Mouse (Mus musculus) forebrain, embryonic 15.5 days (tissue): Measurements from ENCODE around the gene Hfe2. TPM values are rescaled to one million over a fixed set of nuclear protein-coding genes. Genes with fewer than 3 reads are reported as not detected.

ENCODE experiments used
- ATAC-seq: fragments of 200-750 bp; cut with Nextera tagmentation; replicated peaks from 2 replicates; pipeline ENCODE4 v1.8.0; 2017; ENCODE audit warnings: mild to moderate bottlenecking, moderate TSS enrichment, moderate library complexity
- H3K27ac ChIP-seq: fragments of 300-500 bp; sonication (generic); replicated peaks from 2 replicates; pipeline ENCODE4 v1.5.1; 2015; ENCODE audit warnings: mild to moderate bottlenecking, inconsistent platforms
- H3K27me3 ChIP-seq: fragments of 300-500 bp; sonication (generic); 2 replicates; pipeline ENCODE4 v1.6.1; 2015; ENCODE audit warnings: inconsistent platforms
- H3K36me3 ChIP-seq: fragments of 300-500 bp; sonication (generic); 2 replicates; pipeline ENCODE4 v1.6.1; 2015; ENCODE audit warnings: mild to moderate bottlenecking, inconsistent platforms
- H3K4me1 ChIP-seq: fragments of 300-500 bp; sonication (generic); 2 replicates; pipeline ENCODE4 v1.6.1; 2015; ENCODE audit warnings: inconsistent platforms
- H3K4me2 ChIP-seq: fragments of 300-500 bp; sonication (generic); replicated peaks from 2 replicates; pipeline ENCODE4 v1.6.1; 2015; ENCODE audit warnings: mild to moderate bottlenecking, inconsistent platforms
- H3K4me3 ChIP-seq: fragments of 300-500 bp; sonication (generic); 2 replicates; pipeline ENCODE4 v1.5.1; 2015; ENCODE audit warnings: mild to moderate bottlenecking, inconsistent platforms
- H3K9ac ChIP-seq: fragments of 300-500 bp; sonication (generic); replicated peaks from 2 replicates; pipeline ENCODE4 v1.6.1; 2015; ENCODE audit warnings: mild to moderate bottlenecking, inconsistent platforms
- H3K9me3 ChIP-seq: fragments of 300-500 bp; sonication (generic); 2 replicates; pipeline ENCODE4 v1.6.1; 2016; ENCODE audit warnings: inconsistent platforms
- WGBS: fragments of 180-500 bp; shearing (Covaris S2); methylation state at CpG from one replicate; pipeline ENCODE4 v1.1.7; 2015; ENCODE audit warnings: mixed read lengths; 5-methylcytosine and 5-hydroxymethylcytosine counted together
- polyA plus RNA-seq: library from polyadenylated mRNA; unstranded; fragments of >200 nt; fragmentation: Nextera tagmentation; extraction: Ambion mirVana; gene quantifications from 2 replicates; pipeline ENCODE4 v1.2.1, GENCODE M21; 2015

Gene Hfe2
- polyA plus RNA-seq, 1 experiment from 2014 or later, result 0.43 TPM

DNA sequence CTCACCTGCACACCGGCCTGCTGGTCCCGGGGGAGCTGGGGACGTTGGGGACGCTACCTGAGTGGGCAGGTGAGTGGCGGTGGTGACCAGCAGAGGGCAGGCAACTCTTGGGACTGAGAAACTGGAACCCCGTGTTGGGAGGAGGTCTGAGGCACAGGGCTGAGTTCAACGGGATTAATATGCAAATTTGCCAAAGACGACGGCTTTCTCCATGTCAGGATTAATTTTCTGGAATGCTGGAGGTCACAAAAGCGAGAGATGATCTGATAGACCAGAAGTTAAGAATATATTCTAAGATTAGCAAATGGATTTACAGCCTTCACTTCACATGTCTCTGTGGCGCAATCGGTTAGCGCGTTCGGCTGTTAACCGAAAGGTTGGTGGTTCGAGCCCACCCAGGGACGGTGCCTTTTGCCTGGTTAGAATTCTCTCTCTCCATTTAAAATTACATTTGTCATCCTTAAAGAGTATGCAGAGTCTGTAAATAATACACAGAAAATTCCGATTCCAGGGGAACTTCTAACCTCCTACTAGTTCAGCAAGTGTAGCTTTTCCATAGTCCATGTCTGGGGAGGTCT, 27.4 kb upstream of the Hfe2 start:
- ATAC-seq, result 0 out of 2 replicates have a peak, but pooled peaks have one; percentile 7
- H3K27ac ChIP-seq, result peak overlapping the region; percentile 56
- H3K4me2 ChIP-seq, result peak overlapping the region; percentile 54
- peak overlapping the region; percentile 34 for H3K9ac ChIP-seq
- H3K4me1 ChIP-seq, result peaks cover 6% of the 10 kb centered on the region; the same call in 1 of the 2 replicates
- no peaks in the 10 kb centered on the region for H3K36me3 ChIP-seq
- no peaks in the 10 kb centered on the region for H3K9me3 ChIP-seq
- H3K4me3 ChIP-seq, result peak overlapping the region; percentile 42
- WGBS, result under 1% methylated on average over 19 of the region's 19 CpGs
- H3K27me3 ChIP-seq, result no peaks in the 10 kb centered on the region

DNA sequence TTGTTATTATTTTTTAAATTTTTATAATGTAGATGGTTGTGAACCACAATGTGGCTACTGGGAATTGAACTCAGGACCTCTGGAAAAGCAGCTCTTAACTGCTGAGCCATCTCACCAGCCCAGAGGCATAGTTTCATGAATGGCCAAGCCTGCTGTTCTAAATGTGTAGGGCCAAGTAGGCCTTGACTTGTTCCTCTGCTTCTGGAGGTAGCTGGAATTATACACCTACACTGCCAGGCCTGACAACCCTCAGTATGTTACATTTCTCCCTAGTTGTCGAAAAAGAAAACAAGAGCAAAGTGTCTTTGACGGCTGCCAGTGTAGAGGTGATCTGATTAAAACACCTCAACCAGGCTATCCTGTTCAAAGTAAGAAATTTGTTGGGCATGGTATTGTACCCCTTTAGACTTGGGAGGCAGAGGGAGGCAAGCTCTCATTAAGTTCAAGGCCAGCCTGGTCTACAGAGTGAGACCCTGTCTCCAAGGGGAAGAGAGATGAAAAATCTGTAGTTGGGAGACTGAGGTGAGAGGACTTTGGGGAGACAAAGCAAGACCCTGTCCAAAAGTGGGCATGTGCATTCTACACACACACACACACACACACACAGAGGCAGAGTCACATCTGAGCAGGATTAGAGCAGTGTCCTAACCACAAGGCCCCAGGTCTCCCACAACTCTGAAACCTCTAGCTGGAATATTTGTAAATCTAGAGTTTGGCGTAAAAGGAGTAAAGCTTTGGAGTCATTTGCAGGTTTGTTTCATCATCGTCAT, 26.3 kb upstream of the Hfe2 start:
- H3K9me3 ChIP-seq, result no peaks in the 10 kb centered on the region
- no peak overlapping the region for H3K9ac ChIP-seq
- H3K4me1 ChIP-seq, result peaks cover 12% of the 10 kb centered on the region; the same call in 1 of the 2 replicates
- peak overlapping the region; percentile 49; the same call in 1 of the 2 replicates for H3K4me2 ChIP-seq
- H3K4me3 ChIP-seq, result peak overlapping the region; percentile 57; the same call in 1 of the 2 replicates
- H3K27ac ChIP-seq, result no peak overlapping the region
- H3K36me3 ChIP-seq, result no peaks in the 10 kb centered on the region
- no peaks in the 10 kb centered on the region for H3K27me3 ChIP-seq
- no peak for ATAC-seq
- 82% methylated on average over 4 of the region's 4 CpGs for WGBS

DNA sequence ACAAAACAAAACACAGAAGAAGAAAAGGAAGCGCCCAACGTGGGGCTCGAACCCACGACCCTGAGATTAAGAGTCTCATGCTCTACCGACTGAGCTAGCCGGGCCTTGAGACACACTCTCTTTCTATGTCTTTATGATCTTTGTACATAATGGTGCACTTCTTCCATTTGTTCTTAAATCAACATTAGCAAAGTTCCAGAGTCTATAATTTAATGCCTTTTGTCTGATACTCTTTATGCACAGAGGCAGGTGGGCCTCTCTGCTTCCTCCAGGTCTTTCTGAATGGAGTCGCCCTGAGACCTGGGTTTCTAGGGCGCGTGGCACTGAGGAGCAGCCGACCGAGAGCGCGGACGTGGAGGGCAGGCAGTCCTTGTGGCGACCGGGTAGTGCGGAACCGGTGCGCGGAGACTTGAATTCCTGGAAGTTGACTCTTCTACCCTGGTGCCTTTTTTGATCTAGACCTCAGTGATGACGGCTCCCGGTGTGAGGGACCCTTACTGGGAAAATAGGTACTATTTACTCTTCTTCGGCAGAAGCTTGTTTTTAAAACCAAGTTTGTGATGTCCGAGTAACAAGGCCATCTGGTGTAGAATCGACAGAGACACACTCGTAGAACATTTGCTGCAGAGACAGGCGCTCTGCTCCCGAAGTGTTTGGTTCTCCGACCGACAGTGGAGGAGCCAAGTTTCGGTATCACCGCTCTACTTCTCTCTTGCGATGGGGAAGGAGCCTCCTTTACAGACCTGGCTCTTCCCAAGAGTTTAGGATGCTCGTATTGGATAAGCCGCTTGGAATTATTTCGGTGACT, 25.3 kb upstream of the Hfe2 start:
- Histone ChIP-seq H3K27me3 (no peaks in the 10 kb centered on the region), H3K4me2 (peak overlapping the region; percentile 49), H3K9ac (peak overlapping the region; percentile 62), H3K4me1 (peaks cover 12% of the 10 kb centered on the region; the same call in 1 of the 2 replicates), H3K27ac (peak overlapping the region; percentile 81), H3K36me3 (no peaks in the 10 kb centered on the region), H3K4me3 (peak overlapping the region; percentile 57), H3K9me3 (no peaks in the 10 kb centered on the region)
- peak; percentile 32 for ATAC-seq
- under 1% methylated on average over 36 of the region's 36 CpGs for WGBS

DNA sequence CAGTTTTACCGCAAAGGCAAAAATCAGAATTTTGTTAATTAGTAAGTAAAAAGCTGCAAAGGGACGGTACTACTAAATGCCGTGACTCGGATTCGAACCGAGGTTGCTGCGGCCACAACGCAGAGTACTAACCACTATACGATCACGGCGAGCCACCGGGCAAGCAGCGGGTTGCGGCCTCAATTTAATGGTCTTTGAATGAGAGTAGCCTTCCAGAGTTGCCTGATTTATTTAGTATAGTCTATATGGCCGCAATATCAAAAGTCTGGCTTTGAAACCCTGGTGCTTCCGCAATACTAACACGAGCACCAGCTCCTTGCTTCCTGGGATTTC, 24.7 kb upstream of the Hfe2 start:
- Histone ChIP-seq H3K27me3 (no peaks in the 10 kb centered on the region), H3K4me3 (peak overlapping the region; percentile 57), H3K9ac (peak overlapping the region; percentile 62), H3K4me2 (peak overlapping the region; percentile 49), H3K27ac (peak overlapping the region; percentile 86), H3K36me3 (no peaks in the 10 kb centered on the region), H3K9me3 (no peaks in the 10 kb centered on the region), H3K4me1 (peaks cover 12% of the 10 kb centered on the region; the same call in 1 of the 2 replicates)
- WGBS, result under 1% methylated on average over 17 of the region's 17 CpGs
- peak; percentile 77 for ATAC-seq

DNA sequence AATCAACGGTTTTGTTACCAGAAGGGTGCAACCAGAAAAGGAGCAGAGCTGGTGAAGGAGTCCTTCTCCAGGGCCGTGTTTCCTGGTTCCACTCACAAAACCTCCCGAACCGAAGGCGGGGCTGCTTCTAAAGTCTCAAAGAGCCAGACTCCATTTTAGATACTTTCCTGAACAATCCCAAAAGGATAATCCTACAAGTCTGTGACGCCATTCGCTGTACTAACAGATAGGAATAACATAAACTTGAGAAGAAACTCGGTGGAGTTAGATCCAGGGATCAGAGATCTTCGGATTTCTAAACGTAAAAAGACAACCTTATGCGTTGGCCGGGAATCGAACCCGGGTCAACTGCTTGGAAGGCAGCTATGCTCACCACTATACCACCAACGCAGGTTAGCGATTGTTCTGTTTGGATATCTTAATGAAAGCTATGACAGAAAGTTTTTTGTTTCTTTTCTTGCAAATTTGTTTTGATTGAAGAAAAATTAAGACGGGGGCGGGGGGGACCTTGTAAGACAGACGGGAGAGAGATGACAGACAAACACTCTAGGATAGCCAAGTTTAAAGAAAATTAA, 24.2 kb upstream of the Hfe2 start:
- peak overlapping the region; percentile 57 for H3K4me3 ChIP-seq
- H3K27ac ChIP-seq, result peak overlapping the region; percentile 86
- H3K27me3 ChIP-seq, result no peaks in the 10 kb centered on the region
- no peaks in the 10 kb centered on the region for H3K9me3 ChIP-seq
- no peaks in the 10 kb centered on the region for H3K36me3 ChIP-seq
- H3K4me2 ChIP-seq, result peak overlapping the region; percentile 49
- peak; percentile 82 for ATAC-seq
- under 1% methylated on average over 19 of the region's 19 CpGs for WGBS
- H3K4me1 ChIP-seq, result peaks cover 12% of the 10 kb centered on the region; the same call in 1 of the 2 replicates
- H3K9ac ChIP-seq, result peak overlapping the region; percentile 62

DNA sequence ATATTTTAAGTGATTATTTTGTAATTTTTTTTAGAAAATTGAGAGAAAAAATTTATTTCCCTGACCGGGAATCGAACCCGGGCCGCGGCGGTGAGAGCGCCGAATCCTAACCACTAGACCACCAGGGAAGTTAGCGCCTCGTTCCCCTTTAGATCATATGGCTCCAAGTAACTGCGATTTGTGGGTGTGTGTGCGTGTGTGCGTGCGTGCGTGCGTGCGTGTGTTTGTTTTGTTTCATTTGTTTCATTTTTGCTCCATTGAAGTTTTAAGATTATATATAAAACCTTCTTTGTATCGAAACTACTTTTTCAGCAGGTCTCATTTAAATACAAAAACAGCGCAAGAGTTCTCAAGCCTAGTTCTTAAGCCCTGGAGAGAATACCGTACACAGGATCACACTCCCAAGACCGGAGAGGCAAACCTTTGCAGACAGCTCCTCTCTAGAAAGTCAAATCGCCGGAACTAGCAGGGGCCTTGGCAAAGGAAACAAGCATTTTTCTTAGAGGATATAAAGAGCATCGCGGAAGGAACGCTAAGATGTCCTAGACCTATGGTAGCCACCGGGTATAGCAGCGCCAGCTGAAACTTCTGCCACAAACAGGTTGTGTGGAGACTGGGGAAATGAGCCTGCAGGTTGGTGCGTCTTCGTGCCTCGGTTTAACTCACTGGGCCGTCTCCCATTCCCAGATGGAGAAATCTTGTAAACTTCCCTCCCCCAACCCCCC, 23.4 kb upstream of the Hfe2 start:
- 0% methylated on average over 32 of the region's 32 CpGs for whole genome bisulfite sequencing
- H3K9ac ChIP-seq, result peak overlapping the region; percentile 48
- H3K27me3 ChIP-seq, result no peaks in the 10 kb centered on the region
- peak overlapping the region; percentile 86 for H3K27ac ChIP-seq
- H3K9me3 ChIP-seq, result no peaks in the 10 kb centered on the region
- peak; percentile 81 for ATAC-seq
- H3K4me3 ChIP-seq, result peak overlapping the region; percentile 57
- H3K4me1 ChIP-seq, result peaks cover 12% of the 10 kb centered on the region; the same call in 1 of the 2 replicates
- peak overlapping the region; percentile 94 for H3K4me2 ChIP-seq
- no peaks in the 10 kb centered on the region for H3K36me3 ChIP-seq

DNA sequence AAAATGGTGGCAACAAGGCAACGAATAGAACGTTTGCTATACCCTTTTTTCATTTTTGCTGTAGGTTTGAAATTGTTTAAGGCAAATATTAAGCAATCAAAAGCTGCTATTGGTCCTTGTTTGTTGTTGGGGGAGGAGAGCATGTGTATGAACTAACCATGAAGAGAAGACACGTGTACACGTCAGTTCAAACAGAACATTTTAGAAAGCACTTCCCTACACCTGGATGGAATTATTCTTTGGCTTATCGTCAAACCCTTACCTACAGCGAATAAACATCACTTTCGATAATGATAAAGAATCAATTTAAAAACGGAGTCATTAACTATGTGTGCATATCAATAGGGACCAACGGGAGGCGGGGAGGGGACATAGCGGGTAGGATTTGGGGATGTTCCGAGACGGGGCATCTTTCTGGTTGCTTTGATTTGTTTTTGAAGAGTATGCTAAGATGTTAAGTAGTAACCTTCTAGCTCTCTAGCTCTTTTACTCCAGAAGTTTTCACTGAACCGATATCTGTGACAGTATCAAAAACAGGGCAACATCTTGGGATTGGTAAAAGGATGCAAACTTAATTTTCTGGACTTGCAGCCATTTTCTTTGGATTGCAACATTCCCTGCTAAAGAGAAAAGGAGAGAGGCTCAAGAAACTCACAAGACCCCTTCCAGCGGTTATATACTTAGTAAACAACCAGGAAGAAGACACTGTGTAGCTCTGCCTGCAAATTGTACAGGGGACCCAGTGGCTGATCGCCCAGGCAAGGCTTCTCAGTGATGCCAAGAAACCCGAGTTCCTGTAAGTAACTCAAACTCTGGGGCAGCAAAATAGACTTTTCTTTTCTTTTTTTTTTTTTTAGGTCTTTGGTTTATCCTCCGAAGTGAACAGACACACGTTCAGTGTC, 22.5 kb upstream of the Hfe2 start:
- H3K27me3 ChIP-seq, result no peaks in the 10 kb centered on the region
- under 1% methylated on average over 19 of the region's 19 CpGs for WGBS
- no peaks in the 10 kb centered on the region for H3K9me3 ChIP-seq
- H3K9ac ChIP-seq, result peak overlapping the region; percentile 48
- peak overlapping the region; percentile 94 for H3K4me2 ChIP-seq
- peak overlapping the region; percentile 57 for H3K4me3 ChIP-seq
- H3K36me3 ChIP-seq, result no peaks in the 10 kb centered on the region
- H3K27ac ChIP-seq, result no peak overlapping the region
- peaks cover 8% of the 10 kb centered on the region; the same call in 1 of the 2 replicates for H3K4me1 ChIP-seq
- ATAC-seq, result no peak

DNA sequence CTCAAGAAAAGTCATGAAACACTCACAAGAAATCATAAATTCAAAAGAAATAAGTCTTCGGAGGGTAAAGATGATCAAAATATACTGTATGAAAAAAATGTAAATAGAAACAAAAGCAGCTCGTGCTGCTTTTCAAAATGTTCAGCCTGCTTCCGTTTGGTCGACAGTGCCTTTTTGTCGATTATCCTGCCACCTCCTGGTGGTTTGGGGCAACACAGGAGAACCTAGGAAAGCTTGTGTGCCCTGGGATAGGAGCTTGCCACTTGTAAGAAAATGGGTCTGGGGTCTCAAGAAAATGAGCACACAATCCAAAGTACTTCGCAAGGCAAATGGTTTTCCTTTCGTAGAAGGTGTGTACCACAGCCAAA, 21.9 kb upstream of the Hfe2 start:
- peak overlapping the region; percentile 57 for H3K4me3 ChIP-seq
- no peaks in the 10 kb centered on the region for H3K27me3 ChIP-seq
- peaks cover 8% of the 10 kb centered on the region; the same call in 1 of the 2 replicates for H3K4me1 ChIP-seq
- no peak for ATAC-seq
- peak overlapping the region; percentile 48 for H3K9ac ChIP-seq
- H3K27ac ChIP-seq, result no peak overlapping the region
- peak overlapping the region; percentile 94 for H3K4me2 ChIP-seq
- no peaks in the 10 kb centered on the region for H3K9me3 ChIP-seq
- 0% methylated on average over 7 of the region's 7 CpGs for WGBS
- no peaks in the 10 kb centered on the region for H3K36me3 ChIP-seq

DNA sequence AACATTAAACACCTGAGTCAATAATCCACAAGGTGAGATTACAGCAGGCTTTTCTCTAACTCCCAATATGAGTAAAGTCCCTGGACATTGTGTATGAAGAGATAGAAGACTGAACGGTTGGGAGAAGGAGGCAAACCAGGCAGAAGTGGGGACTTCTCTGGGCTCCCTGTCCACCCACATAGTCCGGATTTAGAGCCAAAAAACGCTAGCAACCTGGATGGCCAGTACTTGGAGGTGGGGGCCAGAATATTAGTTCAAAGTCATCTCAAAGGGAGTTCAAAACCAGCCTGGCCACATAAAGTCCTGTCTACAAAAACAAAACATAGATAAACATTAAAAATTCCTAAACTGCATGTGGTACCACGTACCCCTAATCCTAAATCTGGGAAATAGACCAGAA, 21.0 kb upstream of the Hfe2 start:
- 64% methylated on average over 4 of the region's 4 CpGs for WGBS
- Histone ChIP-seq H3K36me3 (no peaks in the 10 kb centered on the region), H3K9me3 (no peaks in the 10 kb centered on the region), H3K4me3 (no peak overlapping the region), H3K27ac (no peak overlapping the region), H3K4me2 (no peak overlapping the region), H3K9ac (no peak overlapping the region), H3K4me1 (peaks cover 8% of the 10 kb centered on the region; the same call in 1 of the 2 replicates), H3K27me3 (no peaks in the 10 kb centered on the region)
- ATAC-seq, result no peak

DNA sequence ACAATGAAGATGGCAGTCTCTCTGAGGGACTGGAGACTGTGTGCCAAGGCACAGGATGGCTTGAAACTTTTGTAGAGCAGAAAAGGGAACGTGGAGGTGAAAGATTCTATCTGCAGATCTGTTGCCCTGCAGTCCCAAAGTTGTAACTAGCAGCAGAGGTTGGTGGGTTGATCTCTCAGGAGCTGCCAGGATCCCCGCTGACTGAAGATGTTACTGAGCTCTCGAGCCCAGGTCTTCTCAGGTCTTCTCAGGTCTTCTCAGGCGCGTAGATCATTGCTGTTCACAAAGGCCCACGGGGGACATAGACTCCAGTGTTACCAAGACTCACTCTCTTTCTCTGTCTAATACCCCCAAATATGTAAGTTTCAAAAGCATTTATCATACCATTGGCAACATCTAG, 20.0 kb upstream of the Hfe2 start:
- H3K4me2 ChIP-seq, result no peak overlapping the region
- H3K27ac ChIP-seq, result no peak overlapping the region
- H3K4me1 ChIP-seq, result peaks cover 8% of the 10 kb centered on the region; the same call in 1 of the 2 replicates
- H3K27me3 ChIP-seq, result no peaks in the 10 kb centered on the region
- no peak overlapping the region for H3K4me3 ChIP-seq
- ATAC-seq, result no peak
- H3K9me3 ChIP-seq, result no peaks in the 10 kb centered on the region
- WGBS, result 89% methylated on average over 6 of the region's 6 CpGs
- H3K36me3 ChIP-seq, result no peaks in the 10 kb centered on the region
- no peak overlapping the region for H3K9ac ChIP-seq
